Mouse (Mus musculus) hindbrain, embryonic 12.5 days (tissue): ENCODE data around the gene Lbr. TPM values are rescaled to one million over a fixed set of nuclear protein-coding genes. Genes with fewer than 3 reads are reported as not detected.
"Not testable (repeated sequence)": the region's sequence is repeated elsewhere in the genome, so short reads cannot be mapped to it uniquely, and the experiment has no call there.

Experiments used
- ATAC-seq: fragments of 200-750 bp; cut with Nextera tagmentation; 2 replicates; pipeline ENCODE4 v1.8.0; 2017; ENCODE audit warnings: moderate TSS enrichment; ENCODE audit not compliant: low FRiP score
- H3K27ac ChIP-seq: fragments of 300-500 bp; sonication (generic); 2 replicates; pipeline ENCODE4 v1.5.1; 2016; ENCODE audit warnings: mild to moderate bottlenecking
- H3K27me3 ChIP-seq: fragments of 300-500 bp; sonication (generic); 2 replicates; pipeline ENCODE4 v1.6.1; 2016; ENCODE audit warnings: mild to moderate bottlenecking
- H3K36me3 ChIP-seq: fragments of 300-500 bp; sonication (generic); 2 replicates; pipeline ENCODE4 v1.6.1; 2016; ENCODE audit warnings: mild to moderate bottlenecking
- H3K4me1 ChIP-seq: fragments of 300-500 bp; sonication (generic); 2 replicates; pipeline ENCODE4 v1.6.1; 2016
- H3K4me2 ChIP-seq: fragments of 300-500 bp; sonication (generic); replicated peaks from 2 replicates; pipeline ENCODE4 v1.6.1; 2016; ENCODE audit warnings: mild to moderate bottlenecking
- H3K4me3 ChIP-seq: fragments of 300-500 bp; sonication (generic); 2 replicates; pipeline ENCODE4 v1.5.1; 2016; ENCODE audit warnings: mild to moderate bottlenecking
- H3K9ac ChIP-seq: fragments of 300-500 bp; sonication (generic); 2 replicates; pipeline ENCODE4 v1.6.1; 2016; ENCODE audit warnings: mild to moderate bottlenecking, moderate library complexity
- H3K9me3 ChIP-seq: fragments of 300-500 bp; sonication (generic); replicated peaks from 2 replicates; pipeline ENCODE4 v1.6.1; 2016; ENCODE audit warnings: mild to moderate bottlenecking
- WGBS: fragments of 180-500 bp; shearing (Covaris S2); methylation state at CpG from one replicate; pipeline ENCODE4 v1.1.7; 2016; 5-methylcytosine and 5-hydroxymethylcytosine counted together
- polyA plus RNA-seq: library from polyadenylated mRNA; unstranded; fragments of >200 nt; fragmentation: Nextera tagmentation; extraction: Ambion mirVana; gene quantifications from 2 replicates; pipeline ENCODE4 v1.2.1, GENCODE M21; 2016

Lbr gene
- polyA plus RNA-seq, 1 experiment from 2014 or later = 98.0 TPM

DNA sequence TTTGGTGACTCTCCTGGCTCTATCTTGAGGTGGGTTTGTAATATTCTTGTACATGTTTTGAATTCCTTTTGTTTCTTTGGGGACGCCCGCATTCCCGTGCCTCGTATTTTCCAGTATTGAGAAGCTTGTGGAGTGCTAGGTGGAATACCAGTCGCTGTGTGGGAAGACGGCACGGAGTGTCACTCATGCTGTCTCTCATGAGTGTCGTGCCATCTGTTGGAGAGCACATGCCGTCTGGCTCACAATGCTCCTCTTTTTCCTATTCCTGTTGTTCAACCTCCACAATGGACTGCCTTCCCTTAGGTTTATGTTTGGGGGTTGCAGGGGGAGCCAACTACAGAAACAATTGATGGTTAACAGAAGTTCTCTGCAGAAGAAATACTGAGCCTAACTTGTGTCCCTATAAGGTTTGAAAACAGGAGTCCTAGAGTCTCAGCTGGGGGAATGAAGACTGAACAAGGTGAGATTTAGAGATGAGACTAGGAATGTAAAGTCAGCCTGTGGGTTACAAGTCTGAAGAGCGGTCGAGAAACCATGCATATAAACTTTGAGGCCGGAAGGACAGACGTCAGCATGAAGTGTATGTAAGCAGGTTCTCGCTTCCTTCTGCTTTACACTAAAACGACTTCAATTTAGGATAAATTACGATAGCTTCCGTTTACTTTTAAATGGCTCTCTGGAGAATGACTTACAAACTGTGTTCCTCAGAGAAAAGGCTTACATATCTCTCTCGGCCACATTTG lies 31.2 kb downstream of the Lbr start:
- Histone ChIP-seq H3K36me3 (peaks cover 25% of the 10 kb centered on the region), H3K4me2 (no peak overlapping the region), H3K4me1 (no peaks in the 10 kb centered on the region), H3K27me3 (no peaks in the 10 kb centered on the region), H3K4me3 (no peak overlapping the region), H3K9me3 (no peaks in the 10 kb centered on the region), H3K27ac (no peak overlapping the region), H3K9ac (no peak overlapping the region)
- WGBS = 92% methylated on average over 18 of the region's 18 CpGs
- no peak for ATAC-seq

DNA sequence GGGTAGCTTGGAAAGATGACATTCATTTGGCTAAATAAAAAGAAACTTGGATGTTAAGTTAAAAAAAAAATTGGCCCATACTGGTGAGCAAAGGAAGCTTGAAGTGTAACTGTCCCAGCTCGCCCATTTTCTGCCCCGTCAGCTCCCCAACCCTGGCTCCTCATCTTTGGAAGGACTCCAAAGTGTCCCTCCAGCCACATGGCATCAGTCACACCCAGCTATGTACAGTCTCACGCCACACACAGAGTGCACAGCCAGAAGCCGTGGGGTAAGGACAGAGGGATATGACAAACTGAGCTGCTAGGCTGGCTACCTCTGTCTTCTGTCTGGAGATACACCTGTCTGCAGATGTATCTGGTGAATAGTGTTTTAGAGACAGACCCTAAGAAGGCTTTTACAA lies 42.2 kb downstream of the Lbr start:
- no peak overlapping the region for H3K27ac ChIP-seq
- H3K4me1 ChIP-seq = no peaks in the 10 kb centered on the region
- no peaks in the 10 kb centered on the region for H3K9me3 ChIP-seq
- H3K4me3 ChIP-seq = no peak overlapping the region
- H3K4me2 ChIP-seq = no peak overlapping the region
- WGBS = 86% methylated on average over 4 of the region's 4 CpGs
- no peaks in the 10 kb centered on the region for H3K36me3 ChIP-seq
- H3K27me3 ChIP-seq = no peaks in the 10 kb centered on the region
- H3K9ac ChIP-seq = no peak overlapping the region
- no peak for ATAC-seq

DNA sequence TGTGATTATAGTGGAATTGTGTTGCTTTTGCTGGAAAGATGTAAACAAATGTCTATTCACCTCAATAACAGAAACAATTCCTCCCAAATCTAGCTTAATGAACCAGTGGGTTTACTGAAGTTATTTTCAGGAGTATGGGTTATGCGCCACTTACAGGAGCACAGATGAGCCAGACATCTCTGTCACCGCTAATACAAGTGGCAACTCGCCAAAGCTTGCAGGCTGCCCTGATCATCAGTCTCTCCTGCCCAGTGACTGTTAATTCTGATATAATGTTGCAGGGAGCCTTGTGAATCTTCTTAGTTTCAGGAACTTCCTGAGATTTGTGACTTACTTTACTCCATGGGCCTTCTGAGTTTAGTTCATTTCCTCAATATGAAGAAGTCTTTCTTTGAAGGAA lies 42.9 kb downstream of the Lbr start:
- no peak overlapping the region for H3K27ac ChIP-seq
- no peak overlapping the region for H3K4me2 ChIP-seq
- H3K27me3 ChIP-seq = no peaks in the 10 kb centered on the region
- H3K36me3 ChIP-seq = no peaks in the 10 kb centered on the region
- no peak overlapping the region for H3K9ac ChIP-seq
- no peak for ATAC-seq
- 94% methylated on average over 3 of the region's 3 CpGs for WGBS
- no peaks in the 10 kb centered on the region for H3K4me1 ChIP-seq
- H3K4me3 ChIP-seq = no peak overlapping the region
- no peaks in the 10 kb centered on the region for H3K9me3 ChIP-seq

DNA sequence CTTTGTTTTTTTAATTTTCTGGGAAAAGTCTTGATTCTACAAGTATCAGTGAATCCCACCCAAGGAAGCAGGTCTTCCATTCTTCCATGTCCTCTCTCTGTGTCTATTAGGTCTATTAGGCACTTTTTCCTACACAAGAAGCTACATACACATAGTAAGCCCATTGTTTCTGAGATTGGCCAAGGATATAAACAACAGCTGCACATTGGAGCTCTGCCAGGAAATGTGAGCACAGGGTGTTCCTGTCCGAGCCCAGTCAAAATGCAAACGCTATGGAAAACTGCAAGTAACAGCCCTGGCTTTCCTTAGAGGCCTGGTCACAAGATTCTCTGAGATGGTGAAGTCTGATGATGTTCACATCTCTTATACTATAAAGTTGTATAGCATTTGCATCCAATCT lies 49.3 kb downstream of the Lbr start:
- no peak overlapping the region for H3K4me2 ChIP-seq
- no peak overlapping the region for H3K4me3 ChIP-seq
- no peak overlapping the region for H3K27ac ChIP-seq
- ATAC-seq = no peak
- no peaks in the 10 kb centered on the region; the same call in 1 of the 2 replicates for H3K4me1 ChIP-seq
- H3K9ac ChIP-seq = no peak overlapping the region
- WGBS = 59% methylated on average over 2 of the region's 2 CpGs
- no peaks in the 10 kb centered on the region for H3K9me3 ChIP-seq
- H3K27me3 ChIP-seq = no peaks in the 10 kb centered on the region
- no peaks in the 10 kb centered on the region for H3K36me3 ChIP-seq

DNA sequence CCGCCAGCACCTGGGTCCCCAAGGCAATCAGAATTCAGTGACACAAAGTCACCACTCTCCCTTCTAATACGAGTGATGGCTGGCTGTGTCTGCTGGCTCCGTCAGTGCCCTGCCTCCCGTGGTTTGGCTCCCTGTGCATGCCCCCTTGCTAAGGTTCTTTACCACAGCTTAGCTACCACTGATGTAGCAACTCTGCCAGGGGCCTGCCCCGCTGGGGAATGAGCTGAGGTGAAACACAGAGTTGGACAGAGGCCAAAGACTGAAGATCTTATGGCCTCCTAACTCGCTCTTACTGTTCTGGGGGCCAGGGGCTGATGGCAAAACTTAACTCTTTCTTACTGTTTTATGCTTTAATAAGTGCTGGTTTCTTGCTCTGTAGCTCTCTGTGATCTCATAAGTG lies 52.9 kb downstream of the Lbr start:
- no peaks in the 10 kb centered on the region; the same call in 1 of the 2 replicates for H3K4me1 ChIP-seq
- WGBS = 58% methylated on average over 6 of the region's 6 CpGs

DNA sequence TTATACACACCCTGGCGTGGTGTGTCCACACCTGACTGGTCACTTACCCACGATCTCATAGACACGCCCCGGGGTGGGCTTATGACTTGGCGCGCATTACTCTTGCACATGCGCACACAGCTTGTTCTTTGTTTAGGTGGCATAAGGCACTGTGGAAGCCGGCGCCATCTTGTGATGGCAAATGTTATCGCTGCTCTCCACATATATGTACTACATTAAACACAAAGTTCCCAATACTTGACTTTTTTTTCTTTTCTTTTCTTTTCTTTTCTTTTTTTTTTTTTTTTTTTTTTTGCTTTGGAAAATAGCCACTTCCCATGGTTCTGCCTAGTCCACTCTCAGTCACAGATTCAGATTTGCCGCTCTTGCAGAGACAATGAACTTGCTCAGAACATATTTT lies 60.2 kb downstream of the Lbr start:
- not testable (repeated sequence) for H3K4me2 ChIP-seq, H3K36me3 ChIP-seq, H3K4me1 ChIP-seq, H3K9me3 ChIP-seq, H3K27ac ChIP-seq, H3K9ac ChIP-seq, ATAC-seq, H3K4me3 ChIP-seq, H3K27me3 ChIP-seq
- 95% methylated on average over 11 of the region's 11 CpGs for WGBS

More for the DNA sequence above, 52.9 kb downstream of the Lbr start:
- no peak for ATAC-seq
- Histone ChIP-seq H3K9me3 (no peaks in the 10 kb centered on the region), H3K36me3 (no peaks in the 10 kb centered on the region), H3K4me3 (no peak overlapping the region), H3K27ac (peak overlapping the region; percentile 13; the same call in 1 of the 2 replicates), H3K4me2 (no peak overlapping the region), H3K27me3 (no peaks in the 10 kb centered on the region), H3K9ac (no peak overlapping the region)

DNA sequence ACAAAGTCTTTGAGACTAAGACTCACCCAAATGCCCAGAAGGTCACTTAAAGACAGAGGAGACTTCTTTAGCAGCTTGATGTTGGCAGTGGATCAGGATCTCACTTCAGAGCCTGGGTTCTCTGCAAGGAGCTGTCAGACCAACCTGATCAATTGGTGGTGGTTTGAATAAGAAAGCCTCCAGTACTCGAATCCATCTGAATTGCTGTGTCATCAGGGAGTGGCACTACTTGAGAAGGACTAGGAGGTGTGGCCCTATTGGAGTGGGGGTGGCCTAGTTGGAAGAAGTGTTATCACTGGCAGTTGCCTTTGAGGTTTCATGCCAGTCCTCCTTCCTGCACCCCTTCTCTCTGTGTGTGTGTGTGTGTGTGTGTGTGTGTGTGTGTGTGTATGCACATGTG lies 66.3 kb downstream of the Lbr start:
- Histone ChIP-seq H3K4me2 (no peak overlapping the region), H3K4me3 (no peak overlapping the region), H3K27ac (no peak overlapping the region), H3K9me3 (no peaks in the 10 kb centered on the region), H3K36me3 (no peaks in the 10 kb centered on the region), H3K9ac (no peak overlapping the region), H3K4me1 (no peaks in the 10 kb centered on the region), H3K27me3 (no peaks in the 10 kb centered on the region)
- 58% methylated on average over 1 of the region's 1 CpGs for WGBS
- no peak for ATAC-seq

DNA sequence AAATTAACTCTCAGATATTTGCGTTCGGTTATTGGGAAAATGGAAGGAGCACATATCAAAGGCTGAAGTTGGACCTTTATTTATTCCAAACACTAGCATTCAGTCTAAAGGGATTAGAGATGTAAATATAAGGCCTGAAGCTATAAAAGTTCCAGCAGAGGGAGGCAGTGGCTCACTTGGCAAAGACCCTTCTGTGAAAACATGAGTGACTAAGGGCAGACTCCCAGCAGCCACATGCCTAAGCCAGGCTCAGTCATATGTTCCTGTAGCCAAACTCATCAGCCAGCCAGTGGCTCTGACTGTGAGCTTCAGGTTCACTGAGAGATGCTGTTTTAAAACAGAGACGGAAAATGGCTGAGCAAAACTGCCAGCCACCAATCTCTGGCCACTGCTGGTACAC lies 71.0 kb downstream of the Lbr start:
- 89% methylated on average over 3 of the region's 3 CpGs for WGBS
- Histone ChIP-seq H3K4me3 (no peak overlapping the region), H3K9me3 (no peaks in the 10 kb centered on the region), H3K9ac (no peak overlapping the region), H3K36me3 (no peaks in the 10 kb centered on the region), H3K4me1 (no peaks in the 10 kb centered on the region), H3K27ac (no peak overlapping the region), H3K27me3 (no peaks in the 10 kb centered on the region), H3K4me2 (no peak overlapping the region)
- ATAC-seq = no peak

DNA sequence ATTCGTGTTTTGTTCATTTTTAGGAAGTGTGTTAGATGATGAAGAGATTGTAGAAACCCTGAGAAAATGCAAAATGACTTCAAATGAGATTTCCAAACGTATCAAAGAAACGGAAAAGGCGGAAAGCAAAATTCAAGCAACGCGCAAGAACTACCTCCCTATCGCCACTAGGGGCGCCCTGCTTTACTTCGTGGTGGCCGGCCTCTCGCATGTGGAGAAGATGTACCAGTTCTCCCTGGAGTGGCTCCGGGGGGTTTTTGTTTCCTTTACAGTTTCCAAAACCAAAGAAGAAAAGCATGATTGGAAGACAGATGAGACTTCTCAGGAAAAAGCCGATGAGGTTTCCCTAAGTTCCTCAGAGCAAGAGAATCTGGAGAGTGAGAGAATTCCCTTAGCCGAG lies 73.5 kb downstream of the Lbr start:
- Histone ChIP-seq H3K4me2 (no peak overlapping the region), H3K27ac (no peak overlapping the region), H3K9me3 (no peaks in the 10 kb centered on the region), H3K4me1 (no peaks in the 10 kb centered on the region), H3K9ac (no peak overlapping the region), H3K4me3 (no peak overlapping the region), H3K36me3 (no peaks in the 10 kb centered on the region), H3K27me3 (no peaks in the 10 kb centered on the region)
- 61% methylated on average over 14 of the region's 14 CpGs for WGBS
- ATAC-seq = no peak

Other genes starting within 250 kb of the Lbr start
- 42.0 and 45.9 TPM in 2 replicates for gene Enah, start 176.9 kb upstream of the Lbr start, polyA plus RNA-seq